Mouse (Mus musculus) NIH3T3 (cell line): ENCODE results near the gene Akr1b3.

Source experiments
- DNase-seq: peaks from one replicate; pipeline ENCODE4 v3.0.0-alpha.2; 2012; ENCODE audit warnings: low read depth

Akr1b3 gene

DNA sequence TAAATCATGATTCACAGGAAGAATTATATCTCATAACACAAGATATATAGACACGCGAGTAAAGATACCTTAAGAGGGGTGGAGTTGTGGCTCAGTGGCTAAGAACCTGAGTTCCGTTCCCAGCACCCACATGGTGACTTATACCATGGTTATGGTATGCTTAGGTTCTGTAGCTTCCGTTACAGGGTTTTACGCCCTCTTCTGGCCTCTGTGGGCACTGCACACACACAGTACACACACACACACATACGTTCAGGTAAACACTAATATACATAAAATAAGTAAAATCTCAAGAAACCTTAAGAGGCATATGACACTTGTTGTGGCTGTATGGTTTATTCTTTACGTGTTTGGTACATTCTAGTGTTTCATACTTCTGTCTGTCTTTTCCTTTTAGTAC, 4.8 kb upstream of the Akr1b3 start:
- DNase-seq, result no peak

GRCm38 (mm10) chr6:34318636-34319035, 1.4 kb upstream of the Akr1b3 start:
- DNase-seq, result no peak

GRCm38 (mm10) chr6:34318172-34318571, 894 bp upstream of the Akr1b3 start:
- DNase-seq, result peak; percentile 76

DNA sequence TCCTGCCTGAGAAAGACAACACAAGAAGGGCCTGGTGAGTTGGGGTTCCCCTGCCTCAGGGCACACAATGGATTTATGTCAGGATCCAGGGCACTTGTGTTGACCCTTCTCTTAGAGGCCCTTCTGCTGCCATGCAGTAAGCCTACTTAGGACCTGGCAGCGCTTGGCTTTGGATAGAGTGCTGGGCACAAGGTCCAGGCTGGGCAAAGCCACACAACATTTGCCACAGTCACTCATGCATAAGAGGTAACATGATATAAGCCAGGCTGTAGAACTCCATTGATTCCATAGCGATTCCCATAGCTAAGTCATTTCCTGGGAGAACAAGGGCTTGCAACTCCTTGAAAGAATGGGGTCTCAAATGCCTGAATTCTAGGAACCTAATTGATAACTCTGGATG, 3.4 kb downstream of the Akr1b3 start:
- no peak for DNase-seq

GRCm38 (mm10) chr6:34313386-34313785, 3.9 kb downstream of the Akr1b3 start:
- no peak for DNase-seq

GRCm38 (mm10) chr6:34310023-34310595, 7.2 kb downstream of the Akr1b3 start:
- no peak for DNase-seq

GRCm38 (mm10) chr6:34309526-34309925, 7.8 kb downstream of the Akr1b3 start:
- DNase-seq, result peak; percentile 87

DNA sequence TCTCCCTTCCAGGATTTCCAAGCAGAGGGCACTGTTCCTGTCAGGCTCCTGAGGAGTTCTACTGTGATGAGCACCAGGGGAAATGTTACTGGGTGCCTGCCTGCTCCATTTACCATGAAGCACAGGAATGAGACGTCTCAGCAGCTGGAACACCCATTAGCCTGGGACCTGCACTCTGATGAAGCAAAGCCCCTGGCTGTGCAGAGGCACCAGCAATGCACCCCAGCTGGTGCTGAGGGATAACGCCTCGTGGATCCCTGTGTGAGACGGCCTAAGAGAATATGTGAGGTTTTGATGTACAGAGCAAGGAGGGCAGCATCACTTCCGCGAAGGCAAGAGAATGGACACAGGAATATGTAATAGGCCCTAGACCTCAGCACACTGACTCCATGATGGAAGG, 10.5 kb downstream of the Akr1b3 start:
- DNase-seq, result no peak

GRCm38 (mm10) chr6:34304675-34305241, 12.5 kb downstream of the Akr1b3 start:
- no peak for DNase-seq

- peak; percentile 33 for DNase-seq
Observed at GRCm38 (mm10) chr6:34297055-34297454, 20.2 kb downstream of the Akr1b3 start.

GRCm38 (mm10) chr6:34295437-34295836, 21.8 kb downstream of the Akr1b3 start:
- no peak for DNase-seq

DNA sequence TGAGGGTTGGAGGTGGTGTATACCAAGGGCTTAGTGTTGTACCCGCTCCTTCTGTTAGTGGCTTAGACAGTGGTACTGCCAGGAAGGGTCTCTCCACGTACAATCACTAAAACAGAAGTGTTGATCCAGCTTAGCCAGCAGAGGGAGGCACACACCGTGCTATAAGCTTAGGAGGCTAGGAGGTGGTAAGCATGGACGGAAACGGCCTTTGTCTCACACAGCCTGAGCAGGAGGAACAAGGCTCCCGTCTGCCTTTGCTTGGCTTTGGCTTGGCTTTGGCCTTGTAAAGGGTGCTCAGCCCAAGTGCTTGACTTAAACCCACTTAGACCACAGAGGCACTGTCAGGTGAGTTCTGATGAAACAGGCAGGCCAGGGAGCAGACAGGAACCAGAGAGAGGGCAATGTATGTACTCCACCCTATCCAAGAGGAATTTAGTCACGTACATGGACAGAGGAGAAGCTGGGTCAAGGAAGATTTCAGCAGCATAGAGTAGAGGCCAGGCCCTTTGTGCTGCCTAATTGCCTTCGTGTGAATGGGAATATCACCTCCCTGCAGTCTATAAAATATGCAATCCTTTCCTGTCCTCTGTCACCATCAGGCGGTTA, 24.3 kb downstream of the Akr1b3 start:
- DNase-seq, result peak; percentile 89

- DNase-seq, result no peak
Observed at GRCm38 (mm10) chr6:34292196-34292881, 24.9 kb downstream of the Akr1b3 start.

GRCm38 (mm10) chr6:34290681-34291080, 26.6 kb downstream of the Akr1b3 start:
- no peak for DNase-seq

DNA sequence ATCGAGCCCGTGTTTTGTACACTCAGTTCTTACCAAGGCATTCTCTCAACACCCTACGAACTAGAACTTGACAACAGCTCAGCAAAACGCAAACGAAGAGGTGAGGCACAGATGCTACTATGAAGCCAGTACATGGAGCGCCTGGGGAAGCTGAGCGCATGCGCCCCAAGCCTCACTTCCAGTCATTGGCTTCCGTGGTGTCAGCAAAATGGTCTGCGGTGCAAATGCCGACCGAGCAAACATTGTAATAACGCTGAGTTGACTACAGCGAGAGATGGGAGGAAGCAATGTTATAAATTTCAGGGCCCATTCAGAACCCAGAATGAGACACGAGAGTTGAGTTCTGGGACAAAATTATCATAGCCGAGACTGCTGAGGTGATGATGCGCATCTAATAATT, 27.2 kb downstream of the Akr1b3 start:
- no peak for DNase-seq

DNA sequence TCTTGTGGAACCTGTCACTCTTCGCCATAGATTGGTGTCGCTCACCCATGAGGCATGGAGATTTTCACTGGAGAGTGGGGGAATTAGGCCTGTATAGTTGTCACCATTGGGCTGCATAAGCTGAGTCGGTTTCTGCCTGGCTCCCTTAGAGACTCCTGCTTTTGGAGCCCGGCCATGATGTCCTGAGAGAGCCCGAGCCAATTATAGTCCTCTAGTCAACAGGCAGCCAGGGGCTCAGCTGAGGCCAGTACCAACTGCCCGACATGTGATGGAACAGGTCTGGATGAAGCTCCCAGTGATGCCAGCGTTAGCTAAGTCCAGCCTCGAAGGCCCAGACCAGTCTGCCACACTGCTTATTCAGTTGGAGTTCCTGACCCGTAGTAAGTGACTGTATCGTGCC, 29.2 kb downstream of the Akr1b3 start:
- no peak for DNase-seq

GRCm38 (mm10) chr6:34286841-34287240, 30.4 kb downstream of the Akr1b3 start:
- no peak for DNase-seq

GRCm38 (mm10) chr6:34278385-34278784, 38.9 kb downstream of the Akr1b3 start:
- DNase-seq, result no peak

DNA sequence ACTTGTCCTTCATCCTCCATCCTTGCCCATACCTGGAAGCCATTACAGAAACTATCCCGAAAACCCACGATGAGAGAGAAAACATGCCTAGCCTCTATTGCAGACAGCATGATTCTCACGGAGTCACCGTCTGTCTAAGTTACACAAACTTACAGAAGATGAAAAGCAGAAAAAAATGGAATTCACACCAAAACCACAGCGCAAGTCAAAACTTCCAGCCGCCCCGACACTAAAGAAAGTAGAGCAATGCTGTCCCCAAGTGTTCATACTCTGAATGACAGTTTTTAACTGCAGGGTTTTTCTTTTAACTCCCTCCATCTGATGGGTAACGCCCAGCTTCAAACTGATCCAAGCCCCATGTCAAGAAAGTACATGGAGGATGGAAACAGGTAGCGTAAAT, 39.6 kb downstream of the Akr1b3 start:
- peak; percentile 81 for DNase-seq

- peak; percentile 97 for DNase-seq
Observed at GRCm38 (mm10) chr6:34274346-34274745, 42.9 kb downstream of the Akr1b3 start.

- no peak for DNase-seq
Observed at GRCm38 (mm10) chr6:34273073-34273472, 44.2 kb downstream of the Akr1b3 start.

DNA sequence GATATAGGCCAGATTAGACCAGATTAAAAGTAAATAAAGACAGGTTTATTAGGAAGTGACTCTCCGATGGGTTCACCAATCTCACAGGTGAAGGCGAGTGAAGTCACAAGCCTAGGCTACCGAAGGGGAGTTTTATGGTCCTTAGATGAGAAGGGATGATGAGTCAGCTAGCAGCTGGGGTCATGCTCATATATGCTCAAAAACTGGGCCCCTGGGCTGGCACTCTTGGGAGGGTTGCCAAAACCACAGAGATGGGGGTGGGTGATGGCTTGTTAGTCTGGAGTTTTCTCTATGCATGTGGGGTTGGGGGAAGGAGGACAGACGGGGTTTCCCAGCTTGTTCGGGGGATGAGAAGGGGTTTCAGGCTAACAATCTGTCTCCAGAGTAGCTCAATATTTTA, 44.8 kb downstream of the Akr1b3 start:
- peak; percentile 39 for DNase-seq

GRCm38 (mm10) chr6:34270717-34271116, 46.6 kb downstream of the Akr1b3 start:
- no peak for DNase-seq
